Mouse (Mus musculus) adrenal gland, adult 8-10 months (tissue): Measurements from ENCODE around the gene Hoxa13. TPM values are rescaled to one million over a fixed set of nuclear protein-coding genes. Genes with fewer than 3 reads are reported as not detected.

Source experiments
- DNase-seq: peaks from one replicate; pipeline ENCODE4 v3.0.0; 2022
- total RNA-seq, 4 experiments: library from RNA; stranded (reverse); gene quantifications; 2 replicates each; pipeline ENCODE4 v1.2.4; 2022

The Hoxa13 gene
- total RNA-seq, 4 experiments from 2014 or later: not detected

DNA sequence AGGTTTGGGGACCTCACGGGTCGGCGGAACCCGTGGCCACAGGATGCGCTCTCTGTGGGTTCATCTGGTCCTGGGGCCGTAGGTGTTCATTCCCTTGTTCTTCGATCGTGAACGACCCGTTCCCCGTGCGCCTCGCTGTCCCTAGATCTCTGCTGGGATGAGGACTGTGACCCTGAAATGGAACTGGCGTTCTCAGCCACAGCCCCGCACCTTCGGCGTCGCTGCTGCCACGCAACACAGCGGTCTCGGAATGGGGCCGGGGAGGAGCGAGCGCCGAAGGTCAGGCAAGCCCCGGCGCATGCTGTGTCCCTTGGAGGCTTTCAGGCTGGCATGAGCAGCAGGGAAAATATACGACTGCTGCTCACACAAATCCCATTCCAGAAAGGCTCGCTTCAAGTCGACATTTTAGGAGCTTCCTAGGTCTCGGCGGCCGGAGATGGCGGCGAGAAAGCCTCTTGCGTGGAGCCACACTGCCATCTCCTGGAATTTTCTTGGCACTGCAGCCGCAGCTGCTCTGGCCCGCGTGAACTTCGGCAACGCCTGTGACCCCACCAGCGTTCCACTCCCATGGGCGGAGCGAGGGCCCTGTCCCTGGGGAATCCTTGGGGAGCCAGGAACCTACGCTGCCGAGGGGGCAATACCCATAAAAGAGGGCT is 39.2 kb downstream of the Hoxa13 start, which contains the start of gene Hoxa7:
Gene Hoxa7 (minus strand): TSS at position 518 of the 656 bp plus-strand sequence.
- peak; percentile 79 for DNase-seq

DNA sequence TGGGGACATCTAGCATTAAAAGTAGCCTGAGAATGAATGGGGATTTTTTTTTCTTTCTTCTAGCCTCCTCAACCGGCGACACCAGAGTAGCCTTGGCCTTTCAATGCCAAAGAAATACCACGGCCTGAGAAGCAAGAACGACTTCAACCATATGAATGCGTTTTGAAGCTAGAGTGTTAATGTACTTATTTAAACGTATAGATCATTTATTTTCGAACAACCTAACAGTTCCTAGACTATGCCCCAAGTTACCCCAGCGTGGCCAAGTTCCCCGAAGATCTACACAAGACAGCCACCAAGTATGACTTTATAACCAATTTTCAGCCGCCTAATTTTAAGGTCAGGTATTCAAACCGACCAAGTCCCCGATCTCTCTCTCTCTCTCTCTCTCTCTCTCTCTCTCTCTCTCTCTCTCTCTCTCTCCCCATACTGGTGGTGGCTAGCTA is 39.8 kb downstream of the Hoxa13 start:
- no peak for DNase-seq

DNA sequence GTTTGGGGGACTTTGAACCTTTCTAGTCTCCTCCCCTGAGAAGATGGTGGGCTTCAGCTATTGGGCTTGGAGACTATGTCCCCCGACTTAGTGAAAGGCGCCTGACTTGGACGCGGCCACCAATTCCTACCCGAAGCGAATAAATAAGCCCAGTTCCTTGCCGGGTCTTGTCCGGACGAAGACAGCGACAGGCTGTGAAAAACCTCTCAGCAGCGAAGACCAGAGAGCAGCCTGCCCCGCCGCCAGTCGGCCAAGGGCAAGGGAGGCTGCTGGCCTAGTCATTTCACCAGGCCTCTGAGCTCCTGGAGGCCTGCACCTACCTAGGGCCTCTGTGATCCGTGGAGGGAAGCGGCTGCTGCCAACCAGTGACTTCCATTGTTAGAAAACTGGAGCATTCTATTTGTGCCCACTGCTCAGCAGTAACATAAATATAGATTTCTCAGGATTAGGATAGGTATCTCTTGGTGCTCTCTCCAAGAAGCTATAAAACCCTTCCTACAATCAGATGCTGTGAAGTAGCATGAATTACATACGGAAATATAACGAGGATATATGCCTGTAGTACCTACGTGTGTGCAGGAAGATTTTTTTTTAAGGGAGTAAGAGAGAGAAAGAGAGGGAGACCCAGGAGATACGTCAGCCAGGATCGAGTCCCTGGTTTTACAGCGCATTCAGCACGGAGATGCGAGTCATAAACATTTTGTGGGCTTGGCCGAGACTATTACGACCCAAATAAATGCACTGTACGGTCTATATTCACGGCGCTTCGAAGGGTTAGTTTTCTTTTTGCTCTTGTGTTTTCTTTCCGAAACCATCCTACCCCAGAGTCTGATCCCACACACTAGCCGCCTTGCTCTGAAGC is 40.4 kb downstream of the Hoxa13 start:
- no peak for DNase-seq

DNA sequence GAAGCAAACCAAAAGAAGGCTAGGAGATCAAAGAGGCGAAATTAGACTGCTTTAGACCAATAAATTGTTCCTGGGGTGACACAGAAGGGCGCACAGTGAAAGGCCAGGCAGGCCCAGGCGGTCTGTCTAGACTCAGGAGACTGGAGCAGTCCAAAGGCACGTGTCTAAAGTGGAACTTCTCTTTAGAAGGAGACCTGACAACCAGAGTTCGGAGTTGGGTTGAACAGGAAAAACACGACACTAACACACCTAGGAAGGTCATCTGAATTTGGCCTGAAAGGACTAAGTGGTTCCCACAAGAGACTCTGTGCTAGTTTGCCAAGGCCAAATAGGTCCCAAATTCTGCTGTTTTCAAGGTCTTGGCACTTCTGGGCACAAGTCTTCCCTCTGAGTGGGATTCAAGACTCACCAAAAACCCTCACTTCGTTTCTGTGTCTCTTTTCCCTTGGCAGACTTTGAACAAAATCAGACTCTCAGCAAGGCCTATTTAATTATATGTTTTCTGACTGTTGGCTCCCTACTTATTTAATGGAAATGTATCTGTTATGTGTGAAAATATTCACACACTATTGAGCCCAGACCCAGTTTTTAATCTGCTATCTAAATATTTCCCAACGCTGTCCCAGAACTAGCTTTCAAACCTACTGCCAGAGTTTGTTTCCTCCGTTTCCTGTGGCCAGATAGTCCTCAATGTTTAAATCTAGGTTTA is 41.3 kb downstream of the Hoxa13 start:
- no peak for DNase-seq

DNA sequence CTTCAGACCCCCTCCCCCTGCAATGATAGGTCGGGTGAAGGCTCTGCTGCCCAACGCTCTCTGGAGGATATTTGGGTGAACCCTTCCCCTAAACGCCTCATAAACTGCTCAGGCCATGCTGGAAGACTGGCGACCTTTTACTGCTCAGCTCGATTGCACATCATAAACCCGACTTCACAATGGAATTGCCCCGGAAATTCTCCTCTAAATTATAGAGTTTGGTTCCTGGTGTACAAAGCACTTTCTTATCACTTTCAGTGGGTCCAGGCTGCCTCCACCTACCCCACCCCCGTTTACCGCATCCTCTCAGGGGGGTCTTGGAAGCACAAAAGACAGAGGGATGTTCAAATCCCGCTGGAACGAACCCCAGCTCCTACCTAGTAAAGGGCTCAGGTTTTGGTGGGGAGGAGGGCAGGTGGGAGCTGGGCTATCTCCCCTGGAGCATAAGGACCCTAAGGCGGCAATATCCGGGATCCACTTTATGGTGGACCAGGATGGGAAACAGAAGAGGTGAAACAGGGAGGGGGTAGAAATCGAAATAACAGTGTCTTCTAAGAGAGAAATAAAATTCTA is 42.0 kb downstream of the Hoxa13 start:
- no peak for DNase-seq

DNA sequence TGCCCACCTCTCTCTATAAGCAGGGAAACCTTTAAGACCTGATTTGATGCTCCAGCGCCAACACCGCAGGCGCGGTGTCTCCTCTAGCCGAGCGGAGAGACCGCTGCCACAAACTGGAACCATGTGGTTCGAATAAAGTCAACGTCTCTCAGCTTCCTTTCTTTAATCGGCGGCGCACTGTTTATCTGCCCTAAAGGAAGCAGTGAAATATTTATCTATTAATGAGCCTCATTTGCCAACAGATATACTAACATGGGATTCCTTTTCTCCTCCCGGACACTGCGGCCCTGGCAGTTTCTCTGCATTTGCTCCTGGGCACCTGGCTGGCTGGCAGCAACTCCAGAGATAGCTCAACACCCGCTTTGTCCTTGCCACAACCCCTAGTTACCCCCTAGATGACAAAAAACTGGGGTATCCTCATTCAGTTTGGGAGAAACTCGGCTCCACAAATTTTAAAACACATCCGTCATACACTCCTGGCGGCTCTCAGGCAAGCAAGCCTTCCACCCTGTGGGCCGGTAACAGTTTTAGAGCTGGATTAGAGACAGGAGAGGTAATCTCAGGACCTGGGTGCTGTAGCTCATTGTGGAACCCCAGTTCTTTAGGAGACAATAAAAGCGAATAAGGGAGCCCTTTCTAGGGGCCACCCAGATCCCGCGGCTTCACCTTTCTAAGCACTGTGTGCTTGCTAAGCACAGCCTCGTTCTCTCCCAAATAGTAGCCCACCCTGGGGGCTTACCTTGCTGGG is 42.6 kb downstream of the Hoxa13 start:
- no peak for DNase-seq

DNA sequence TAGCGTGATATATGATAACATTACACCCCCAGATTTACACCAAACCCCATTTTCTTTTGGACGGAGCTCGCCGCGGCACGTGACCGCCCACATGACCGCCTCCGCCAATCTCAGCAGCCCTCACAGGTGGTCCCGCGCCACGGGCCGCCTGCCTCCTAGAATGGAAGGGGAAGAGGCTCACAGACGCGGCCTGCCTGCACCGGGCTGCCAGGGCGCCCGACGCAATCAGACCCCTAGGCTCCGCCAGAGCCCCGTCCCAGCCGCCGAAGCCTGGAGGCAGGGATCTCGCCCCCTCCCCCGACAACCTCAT is 43.3 kb downstream of the Hoxa13 start:
- peak; percentile 79 for DNase-seq

DNA sequence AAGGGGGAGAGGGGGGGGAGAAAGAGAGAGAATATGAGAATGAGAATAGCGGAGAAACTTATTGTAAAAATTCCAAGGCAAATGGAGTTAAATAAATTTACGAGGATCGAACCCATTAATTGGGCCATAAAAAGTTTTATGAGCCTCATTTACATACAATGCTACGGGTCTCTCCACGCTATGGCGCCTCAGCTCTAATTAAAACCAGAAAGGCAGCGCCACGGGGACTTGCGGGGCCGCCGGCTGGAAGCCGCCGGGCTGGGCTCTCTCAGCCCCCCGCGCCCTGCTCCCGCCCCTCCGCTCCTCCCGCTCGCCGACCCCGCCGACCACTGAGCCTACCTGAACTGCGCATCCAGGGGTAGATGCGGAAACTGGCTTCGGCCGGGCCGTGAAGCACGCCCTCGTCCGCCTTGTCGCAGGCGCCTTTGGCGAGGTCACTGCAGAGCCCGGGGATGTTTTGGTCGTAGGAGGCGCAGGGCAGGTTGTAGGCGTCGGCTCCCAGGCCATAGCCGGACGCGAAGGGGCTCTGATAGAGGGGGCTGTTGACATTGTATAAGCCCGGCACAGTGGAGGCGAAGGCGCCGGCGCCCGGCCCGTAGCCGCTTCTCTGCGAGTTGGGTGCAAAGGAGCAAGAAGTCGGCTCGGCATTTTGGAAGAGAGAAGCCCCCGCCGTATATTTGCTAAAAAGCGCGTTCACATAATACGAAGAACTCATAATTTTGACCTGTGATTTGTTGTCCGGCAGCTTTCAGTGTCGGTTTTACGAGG is 43.8 kb downstream of the Hoxa13 start:
- DNase-seq: no peak

DNA sequence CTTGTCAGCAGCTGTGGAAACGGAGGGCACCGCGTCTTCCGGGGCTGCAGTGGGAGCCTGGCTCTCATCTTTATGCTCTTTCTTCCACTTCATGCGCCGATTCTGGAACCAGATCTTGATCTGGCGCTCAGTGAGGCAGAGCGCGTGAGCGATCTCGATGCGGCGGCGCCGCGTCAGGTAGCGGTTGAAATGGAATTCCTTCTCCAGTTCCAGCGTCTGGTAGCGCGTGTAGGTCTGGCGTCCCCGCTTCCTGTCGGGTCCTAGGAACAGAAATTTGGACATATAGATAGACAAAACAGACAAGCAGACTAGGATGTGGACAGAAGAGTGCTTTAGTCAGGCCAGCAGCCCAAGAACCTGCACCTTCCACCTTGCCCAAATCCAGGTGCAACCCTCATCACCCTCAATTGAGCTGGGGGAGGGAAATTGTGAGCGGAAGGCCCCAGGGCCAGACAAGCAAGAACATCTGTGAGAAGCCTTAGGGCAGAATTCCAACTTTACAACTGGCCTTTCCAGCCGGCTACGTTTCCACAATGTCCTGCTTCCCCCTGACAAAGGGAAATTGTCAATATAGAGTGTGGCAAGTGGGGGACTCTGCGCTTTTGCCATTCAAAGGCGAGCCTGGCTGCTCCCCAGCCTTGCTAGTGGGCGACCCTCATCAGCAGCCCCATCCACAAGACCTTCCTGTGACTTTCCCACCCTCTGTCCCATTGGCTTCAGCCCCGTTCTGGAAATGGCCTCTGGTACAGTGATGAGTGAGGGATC is 44.7 kb downstream of the Hoxa13 start:
- no peak for DNase-seq

DNA sequence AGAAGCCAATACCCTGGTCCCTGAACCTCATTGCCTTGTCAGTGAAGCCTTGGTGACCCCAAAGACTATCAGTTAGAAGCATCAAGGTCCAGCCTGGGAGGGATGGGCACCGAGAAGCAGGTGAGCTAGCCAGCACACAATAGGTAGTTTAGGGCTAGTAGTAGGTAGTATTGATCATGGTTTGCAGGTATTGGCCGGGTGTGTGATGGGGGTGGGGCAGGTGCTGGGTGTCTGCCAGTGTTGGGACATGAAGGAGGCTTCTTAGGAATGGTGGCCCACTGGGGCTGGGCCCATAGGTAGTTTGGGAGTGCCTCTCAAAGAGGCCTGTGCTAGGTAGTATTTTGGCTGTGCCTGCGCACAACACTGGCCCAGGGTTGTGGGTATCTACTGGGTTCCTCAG is 45.6 kb downstream of the Hoxa13 start:
- no peak for DNase-seq

DNA sequence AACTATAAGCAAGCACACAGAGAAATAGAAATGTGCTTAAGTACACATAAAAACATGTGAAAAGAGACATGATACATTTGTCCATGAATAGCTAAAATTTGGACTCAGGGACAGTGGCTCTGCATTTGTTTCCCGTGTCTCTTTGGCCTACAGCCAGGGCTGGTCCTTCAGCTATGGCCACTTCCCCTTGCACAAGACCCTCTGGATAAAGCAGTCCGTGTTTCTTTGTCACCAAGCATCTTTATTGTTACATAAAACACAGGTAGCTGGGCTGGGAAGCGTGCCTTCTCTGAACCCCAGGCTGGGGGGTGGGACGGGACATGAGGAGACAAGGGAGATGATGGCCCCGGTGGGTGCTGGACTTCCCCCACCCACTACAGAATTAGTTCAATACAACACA is 46.4 kb downstream of the Hoxa13 start:
- DNase-seq: no peak

DNA sequence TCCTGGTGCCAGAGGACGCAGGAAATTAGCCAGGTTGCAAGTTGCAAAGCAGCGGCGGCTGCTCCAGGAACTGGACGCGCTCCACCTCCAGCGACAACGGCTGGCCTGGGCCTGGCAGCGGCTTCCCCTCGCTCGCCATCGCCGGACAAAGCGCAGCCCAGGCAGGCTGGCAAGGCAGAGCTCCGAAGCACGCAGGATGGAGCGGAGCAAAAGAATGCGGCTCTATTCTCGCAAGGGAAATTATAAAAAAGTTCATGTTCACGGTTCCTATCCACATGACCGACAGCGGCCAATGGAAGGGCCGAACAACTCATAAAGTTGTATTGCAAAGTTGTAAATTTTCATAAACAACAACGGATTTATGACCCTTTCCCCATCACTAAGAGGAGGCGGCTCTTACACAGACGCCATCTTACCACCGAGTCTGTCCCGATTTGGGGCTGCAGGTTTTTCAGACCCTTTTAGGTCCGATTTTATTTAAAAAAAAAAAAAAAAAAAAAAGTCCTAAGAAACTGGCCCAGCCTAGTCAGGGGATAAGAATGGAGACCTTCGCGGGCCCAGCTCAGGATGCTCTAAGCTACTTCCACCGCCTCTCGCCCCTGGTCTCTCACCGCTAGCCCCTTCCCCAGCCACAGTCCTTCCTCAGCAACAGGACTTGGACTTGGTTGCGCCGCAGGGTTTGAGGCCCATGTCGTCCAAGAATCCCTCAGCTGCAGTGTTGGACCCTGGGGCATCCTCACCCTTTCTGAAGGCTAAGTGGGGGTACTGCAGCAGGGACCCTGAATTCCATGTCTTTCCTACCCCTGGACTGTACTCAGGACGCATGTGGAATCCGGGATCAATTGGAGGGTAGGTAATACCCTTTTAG is 47.3 kb downstream of the Hoxa13 start, which contains the start of the genes Hoxa3 and Gm28308:
Gene Hoxa3 (minus strand): TSS at position 218 of the 868 bp plus-strand sequence.
Gene Gm28308 (minus strand): TSS at position 221 of the 868 bp plus-strand sequence.
- DNase-seq: no peak

DNA sequence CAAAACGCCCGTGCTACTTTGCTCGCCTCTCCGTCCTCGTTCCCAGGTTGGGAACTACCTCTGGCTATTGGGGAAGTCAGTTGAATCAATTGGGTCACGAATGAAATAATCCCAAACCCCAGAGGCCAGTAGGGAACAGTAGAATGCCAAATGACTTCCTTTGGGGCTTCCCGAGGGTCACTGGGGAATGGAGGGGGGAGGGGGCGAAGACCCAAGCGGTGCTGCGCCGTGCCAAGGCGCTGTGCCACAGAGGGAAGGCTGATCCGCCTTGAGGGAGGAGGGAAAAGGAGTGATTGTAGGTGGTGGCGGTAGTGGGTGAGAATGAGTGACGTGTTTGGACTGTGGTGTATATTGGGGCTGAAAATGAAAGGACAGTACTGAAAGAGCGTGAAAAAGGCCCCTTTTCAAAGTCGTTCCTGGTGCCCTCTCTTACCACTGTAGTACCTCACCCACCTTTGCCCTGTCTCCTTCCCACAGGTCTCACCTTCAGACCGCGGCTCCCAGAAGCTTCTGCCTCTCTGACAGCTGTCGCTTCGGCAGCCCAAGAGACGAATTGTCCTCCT is 48.0 kb downstream of the Hoxa13 start:
- DNase-seq: no peak

DNA sequence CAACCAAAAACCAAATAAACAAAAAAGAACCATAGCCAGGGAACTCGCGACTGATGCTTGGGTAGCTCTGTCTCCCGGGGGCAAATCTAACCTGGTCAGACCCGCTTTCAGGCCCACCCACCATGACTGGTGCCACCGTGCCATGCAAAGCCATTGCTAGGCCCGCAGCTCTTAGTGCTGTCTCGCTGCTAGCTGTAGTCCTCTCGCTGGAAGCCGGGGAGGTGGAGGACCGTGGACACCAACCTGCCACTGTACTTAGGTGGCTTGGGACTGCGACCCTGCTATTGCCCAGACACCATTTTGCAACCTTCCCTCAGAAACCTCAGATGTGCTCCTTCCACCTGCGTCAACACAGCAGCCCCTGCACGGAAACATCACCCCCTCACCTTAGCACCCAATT is 48.7 kb downstream of the Hoxa13 start:
- DNase-seq: no peak

DNA sequence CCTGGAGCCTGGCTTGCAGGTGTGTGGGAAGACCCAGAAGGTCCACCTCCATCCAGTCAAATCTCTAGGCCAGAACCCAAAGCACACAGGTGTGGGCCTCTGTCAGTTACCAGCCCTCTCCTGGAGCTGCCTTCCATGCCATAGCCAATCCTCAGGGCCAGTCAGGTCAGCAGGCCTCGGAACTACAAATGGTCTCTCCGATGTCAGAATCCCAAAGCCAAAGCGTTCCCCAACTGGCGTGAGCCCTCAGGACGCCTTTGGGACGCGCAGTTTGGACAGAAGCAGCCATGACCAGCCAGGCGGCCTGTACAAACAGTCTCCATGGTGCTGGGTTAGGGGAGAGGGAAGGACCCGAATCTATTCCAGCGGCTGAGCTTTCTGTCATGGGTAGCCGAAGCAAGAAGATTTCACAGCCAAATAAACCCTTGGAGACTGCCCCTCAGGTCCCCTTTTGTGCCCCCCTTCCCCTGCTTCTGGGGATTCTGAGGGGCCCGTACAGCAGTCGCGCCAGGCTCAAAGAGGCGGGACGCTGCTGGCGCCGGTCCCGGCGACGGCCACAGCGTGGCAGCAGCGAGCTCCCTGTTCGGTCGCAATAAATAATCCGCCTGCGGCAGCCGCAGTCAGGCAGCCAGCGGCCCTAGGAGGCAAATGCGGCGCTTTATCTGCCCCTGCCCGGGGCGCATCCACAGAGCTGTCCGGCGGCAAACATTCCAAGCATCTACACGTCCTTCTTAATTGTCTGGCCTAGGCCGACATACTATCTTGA is 49.3 kb downstream of the Hoxa13 start:
- DNase-seq: no peak

DNA sequence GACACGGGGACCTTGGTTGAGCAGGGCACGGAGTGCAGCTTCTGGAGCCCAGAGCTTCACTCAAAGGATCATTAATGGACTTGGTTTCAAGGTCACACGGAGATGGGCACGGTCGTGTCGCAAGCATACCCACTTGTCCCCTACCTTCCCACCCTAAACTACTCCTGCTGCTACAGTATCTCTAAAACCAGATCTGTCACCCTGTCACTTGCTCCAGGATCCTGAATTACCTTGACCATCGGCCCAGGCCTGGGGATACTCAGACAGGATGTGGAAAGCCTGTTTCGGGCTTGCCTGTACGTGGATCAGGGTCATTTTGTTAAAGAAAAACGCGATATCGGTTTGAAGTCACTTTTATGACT is 51.0 kb downstream of the Hoxa13 start:
- no peak for DNase-seq

DNA sequence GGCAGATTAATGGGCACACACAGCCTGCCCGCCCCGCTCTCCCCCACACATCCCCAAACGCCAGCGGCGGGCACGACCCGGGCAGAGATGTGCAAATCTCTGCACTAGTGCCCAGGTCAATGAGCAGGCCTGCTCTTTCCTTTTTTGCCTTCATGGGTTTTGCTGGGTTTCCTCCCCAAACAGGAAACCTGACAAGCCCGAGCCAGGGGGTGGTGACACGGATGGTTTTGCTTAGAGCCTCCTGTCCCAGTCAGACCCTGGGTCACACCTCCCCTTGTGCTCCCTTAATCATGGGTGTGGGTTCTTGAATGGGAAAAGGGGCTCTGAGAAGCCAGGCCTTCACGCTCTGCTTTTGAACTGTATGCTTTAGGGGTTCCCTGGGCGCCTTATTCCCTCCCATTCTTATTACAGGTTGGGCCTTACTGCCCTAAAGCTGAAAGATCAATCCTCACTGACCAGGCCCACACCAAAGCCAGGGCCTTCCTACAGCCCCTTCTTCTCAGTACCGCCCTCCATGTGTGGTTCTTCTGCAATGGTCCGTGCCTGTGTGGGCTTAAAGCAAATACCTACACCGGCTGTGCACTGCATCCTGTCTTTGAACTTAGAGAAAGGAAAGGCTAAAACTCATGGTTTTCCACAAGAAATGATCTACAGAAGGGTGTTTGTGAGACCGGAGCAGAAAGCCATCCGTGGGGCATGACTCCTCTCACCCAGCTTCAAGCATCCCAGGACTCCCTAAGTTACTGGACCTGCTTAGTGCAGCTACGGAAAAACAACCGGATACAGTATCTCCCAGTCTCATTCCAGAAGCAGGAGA is 51.6 kb downstream of the Hoxa13 start:
- no peak for DNase-seq
